Mouse (Mus musculus) small intestine, adult 2 months (tissue): Measurements from ENCODE around the gene Cacna2d3. TPM values are rescaled to one million over a fixed set of nuclear protein-coding genes. Genes with fewer than 3 reads are reported as not detected.

ENCODE experiments used
- H3K27ac ChIP-seq: fragments of 200-500 bp; 2 replicates; pipeline ENCODE4 v1.5.1; 2012; ENCODE audit warnings: low read depth, low read length, control low read depth, inconsistent platforms; ENCODE audit not compliant: insufficient read depth
- H3K27me3 ChIP-seq: fragments of 200-500 bp; 2 replicates; pipeline ENCODE4 v1.6.1; 2012; ENCODE audit warnings: mild to moderate bottlenecking, moderate library complexity, low read length, inconsistent platforms; ENCODE audit not compliant: control insufficient read depth, insufficient read depth
- H3K36me3 ChIP-seq: fragments of 200-500 bp; 2 replicates; pipeline ENCODE4 v1.6.1; 2012; ENCODE audit warnings: mild to moderate bottlenecking, low read length, control low read depth, inconsistent platforms; ENCODE audit not compliant: control insufficient read depth, insufficient read depth
- H3K4me1 ChIP-seq: fragments of 200-500 bp; 2 replicates; pipeline ENCODE4 v1.6.1; 2012; ENCODE audit warnings: low read length, inconsistent platforms, mixed read lengths; ENCODE audit not compliant: control insufficient read depth, insufficient read depth, insufficient read length
- H3K4me3 ChIP-seq: fragments of 200-500 bp; 2 replicates; pipeline ENCODE4 v1.5.1; 2012; ENCODE audit warnings: low read depth, mild to moderate bottlenecking, control low read depth, inconsistent platforms, low read length, moderate library complexity
- CTCF ChIP-seq: fragments of 200-500 bp; IDR thresholded peaks from 2 replicates; pipeline ENCODE4 v1.5.1; 2012; ENCODE audit warnings: low read depth, mild to moderate bottlenecking, control low read depth, inconsistent platforms, low read length, moderate library complexity, mixed read lengths; ENCODE audit not compliant: insufficient replicate concordance, insufficient read length; ENCODE audit errors: extremely low read depth
- POLR2A ChIP-seq: fragments of 200-500 bp; IDR thresholded peaks from 2 replicates; pipeline ENCODE4 v1.6.1; 2012; ENCODE audit warnings: low read depth, mild to moderate bottlenecking, control low read depth, inconsistent platforms, low read length, moderate library complexity
- WGBS: fragments of 180-500 bp; shearing (Covaris S2); methylation state at CpG from one replicate; pipeline ENCODE4 v1.1.7; 2018; 5-methylcytosine and 5-hydroxymethylcytosine counted together
- polyA plus RNA-seq: library from polyadenylated mRNA; depleted of rRNA; stranded (reverse); fragments of >200 nt; gene quantifications from 2 replicates; pipeline ENCODE4 v1.2.3, GENCODE M21; 2012

The Cacna2d3 gene
- polyA plus RNA-seq, 1 experiment, result 0.27 TPM

DNA sequence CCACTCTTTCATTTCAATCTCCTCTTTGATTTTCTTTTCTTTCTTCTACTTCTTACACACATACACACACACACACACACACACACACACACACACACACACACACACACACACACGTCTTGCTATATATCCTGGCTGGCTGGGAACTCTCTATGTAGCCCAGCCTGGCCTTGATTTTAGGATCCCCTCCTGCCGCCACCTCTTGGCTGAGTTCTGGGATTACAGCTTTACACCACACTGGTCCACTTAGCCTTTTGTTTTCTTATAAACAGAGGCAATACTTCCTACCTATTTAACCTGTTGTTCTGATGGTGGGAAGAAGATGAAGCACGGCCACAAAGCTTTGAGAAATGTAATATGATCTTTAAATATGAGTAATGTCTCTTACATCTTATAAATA, 741.2 kb downstream of the Cacna2d3 start:
- TF ChIP-seq POLR2A (no peak), CTCF (no peak)
- WGBS, result 34% methylated on average over 3 of the region's 3 CpGs
- Histone ChIP-seq H3K4me3 (no peak overlapping the region), H3K36me3 (no peaks in the 10 kb centered on the region), H3K27ac (no peak overlapping the region), H3K4me1 (no peaks in the 10 kb centered on the region), H3K27me3 (no peaks in the 10 kb centered on the region)

DNA sequence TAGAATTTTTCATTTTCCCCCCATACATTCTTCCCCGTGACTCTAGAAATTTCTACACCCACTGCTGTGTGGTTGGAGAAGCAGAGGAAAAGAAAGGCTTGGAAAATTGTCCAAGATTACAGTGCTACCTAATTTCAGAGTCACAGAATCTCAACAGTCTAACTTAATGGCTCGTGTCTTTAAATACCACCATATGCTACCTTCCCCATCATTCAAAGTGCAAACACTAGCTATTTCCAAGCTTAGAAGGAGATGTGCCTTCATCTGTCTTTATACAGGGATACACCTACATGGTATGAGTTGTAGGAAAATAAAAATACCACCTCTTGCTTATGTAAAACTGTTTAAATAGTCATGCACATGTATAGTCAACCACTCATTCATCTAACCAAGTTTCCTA, 742.4 kb downstream of the Cacna2d3 start:
- Histone ChIP-seq H3K36me3 (no peaks in the 10 kb centered on the region), H3K4me1 (no peaks in the 10 kb centered on the region), H3K27ac (no peak overlapping the region), H3K27me3 (no peaks in the 10 kb centered on the region), H3K4me3 (no peak overlapping the region)
- no peak for TF ChIP-seq POLR2A
- TF ChIP-seq CTCF, result no peak
- 86% methylated on average over 2 of the region's 2 CpGs for WGBS

DNA sequence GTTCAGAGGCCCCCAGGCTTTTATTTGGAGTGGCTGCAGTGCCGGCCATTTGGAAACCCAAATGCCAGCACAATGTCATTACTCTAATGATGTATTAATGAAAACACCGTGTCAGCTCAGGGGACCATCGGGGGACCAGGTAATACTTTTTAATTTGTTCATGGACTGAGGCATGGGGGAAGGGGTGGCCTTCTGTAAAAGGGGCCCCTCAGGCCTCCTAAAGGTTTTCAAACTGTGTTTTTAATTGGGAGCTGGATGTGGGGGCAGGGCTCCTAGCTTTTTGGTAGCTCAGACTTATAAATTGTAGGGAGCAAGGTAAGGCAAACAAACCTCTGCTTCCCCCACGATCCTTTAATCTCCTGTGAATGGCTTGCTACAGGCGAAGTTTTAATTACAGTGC, 749.0 kb downstream of the Cacna2d3 start:
- no peak overlapping the region for H3K4me3 ChIP-seq
- WGBS, result 58% methylated on average over 5 of the region's 5 CpGs
- no peaks in the 10 kb centered on the region for H3K36me3 ChIP-seq
- no peak for TF ChIP-seq POLR2A
- TF ChIP-seq CTCF, result no peak
- H3K4me1 ChIP-seq, result no peaks in the 10 kb centered on the region
- H3K27ac ChIP-seq, result no peak overlapping the region
- H3K27me3 ChIP-seq, result no peaks in the 10 kb centered on the region

DNA sequence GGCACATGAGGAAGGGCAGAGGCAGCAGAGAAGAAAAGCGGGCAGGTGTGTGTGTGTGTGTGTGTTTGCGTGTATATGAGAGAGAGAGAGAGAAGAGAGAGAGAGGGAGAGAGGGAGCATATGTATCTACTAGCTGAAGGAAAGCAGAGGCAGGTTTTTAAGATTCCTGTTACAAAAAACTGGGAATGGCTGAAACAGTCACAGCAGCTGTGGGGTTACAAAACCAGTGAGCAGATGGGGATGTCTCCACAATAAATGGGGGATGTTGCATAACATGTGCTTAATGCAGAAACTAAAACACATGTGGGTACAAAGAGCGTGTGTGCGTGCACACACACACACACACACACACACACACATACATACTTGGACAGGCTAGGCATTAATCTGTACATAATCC, 752.4 kb downstream of the Cacna2d3 start:
- no peak for TF ChIP-seq POLR2A
- no peak for TF ChIP-seq CTCF
- H3K27me3 ChIP-seq, result no peaks in the 10 kb centered on the region
- H3K4me3 ChIP-seq, result no peak overlapping the region
- no peaks in the 10 kb centered on the region for H3K4me1 ChIP-seq
- H3K36me3 ChIP-seq, result no peaks in the 10 kb centered on the region
- WGBS, result 77% methylated on average over 4 of the region's 4 CpGs
- no peak overlapping the region for H3K27ac ChIP-seq

DNA sequence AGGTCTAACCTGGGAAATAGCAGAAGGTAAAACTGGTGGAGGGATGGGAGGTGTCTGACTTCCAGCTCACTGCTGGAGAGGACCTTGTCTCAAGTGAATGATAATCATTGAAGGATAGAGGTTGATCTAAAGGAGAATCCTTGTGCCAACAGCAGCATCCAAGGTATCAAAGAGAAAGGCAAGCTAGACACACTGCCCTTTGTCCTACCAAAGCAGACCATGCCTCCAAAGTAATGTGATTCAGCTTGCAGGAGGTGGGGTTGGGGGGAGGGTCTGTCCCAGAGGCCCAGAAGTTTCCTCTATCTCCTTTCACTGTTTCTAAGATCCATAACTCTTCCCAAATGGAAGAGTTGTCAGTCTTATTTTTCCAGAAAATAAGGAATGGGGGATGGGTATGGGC, 754.8 kb downstream of the Cacna2d3 start:
- no peaks in the 10 kb centered on the region for H3K27me3 ChIP-seq
- no peaks in the 10 kb centered on the region for H3K36me3 ChIP-seq
- H3K4me1 ChIP-seq, result no peaks in the 10 kb centered on the region
- no peak overlapping the region for H3K4me3 ChIP-seq
- TF ChIP-seq POLR2A (no peak), CTCF (no peak)
- H3K27ac ChIP-seq, result no peak overlapping the region

DNA sequence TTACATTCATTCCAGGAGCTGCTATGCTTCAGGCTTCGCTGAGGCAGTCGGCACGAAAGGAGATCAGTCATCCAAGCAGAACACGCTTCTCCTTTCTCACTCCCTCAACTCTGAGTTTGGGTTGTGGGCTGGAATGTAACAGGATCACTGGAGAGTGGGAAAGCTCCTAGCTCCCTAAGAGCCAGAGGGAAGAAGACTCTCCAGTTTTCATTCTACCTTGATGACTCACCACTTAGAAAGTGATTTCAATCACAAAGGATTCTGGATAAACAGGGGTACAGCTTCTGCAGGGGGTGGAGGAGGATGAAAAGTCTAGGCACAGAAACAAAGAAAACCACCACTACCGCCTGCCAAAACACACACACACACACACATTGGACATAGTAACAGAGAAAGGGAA, 760.3 kb downstream of the Cacna2d3 start:
- 88% methylated on average over 5 of the region's 5 CpGs for WGBS
- no peaks in the 10 kb centered on the region for H3K36me3 ChIP-seq
- no peaks in the 10 kb centered on the region for H3K27me3 ChIP-seq
- H3K27ac ChIP-seq, result no peak overlapping the region
- H3K4me3 ChIP-seq, result no peak overlapping the region
- no peak for TF ChIP-seq POLR2A
- TF ChIP-seq CTCF, result no peak
- no peaks in the 10 kb centered on the region for H3K4me1 ChIP-seq

DNA sequence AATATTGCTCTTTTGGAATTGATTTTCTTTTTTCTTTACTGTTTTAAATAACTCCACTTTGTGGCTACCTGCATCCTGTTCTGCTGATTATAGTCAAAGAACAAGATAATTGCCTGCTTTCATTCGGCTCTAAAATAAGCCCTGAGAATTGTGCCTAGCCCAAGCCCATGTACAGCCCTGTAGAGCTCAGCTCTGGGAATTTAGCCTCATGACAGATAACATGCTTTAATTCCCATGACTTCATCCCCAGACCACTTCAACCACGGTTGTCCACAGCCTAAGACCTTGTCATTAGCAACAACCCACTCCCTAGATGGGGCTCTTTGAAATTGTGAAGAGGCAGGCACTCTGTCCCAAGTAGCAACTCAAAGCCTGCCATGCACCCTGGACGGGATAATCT, 762.6 kb downstream of the Cacna2d3 start:
- Histone ChIP-seq H3K4me1 (no peaks in the 10 kb centered on the region), H3K27me3 (no peaks in the 10 kb centered on the region), H3K36me3 (no peaks in the 10 kb centered on the region), H3K27ac (no peak overlapping the region), H3K4me3 (no peak overlapping the region)
- TF ChIP-seq POLR2A (no peak), CTCF (no peak)
- 50% methylated on average over 3 of the region's 3 CpGs for WGBS
